Mouse (Mus musculus) CH12.LX (cell line): Measurements from ENCODE around the gene Eml2. TPM values are rescaled to one million over a fixed set of nuclear protein-coding genes. Genes with fewer than 3 reads are reported as not detected.

ENCODE experiments used
- DNase-seq: peaks from one replicate; pipeline ENCODE4 v3.0.0-alpha.2; 2013; ENCODE audit errors: extremely low read depth
- H3K27ac ChIP-seq: 2 replicates; pipeline ENCODE4 v1.5.1; 2012; ENCODE audit warnings: low read depth, mild to moderate bottlenecking, control low read depth, moderate library complexity; ENCODE audit not compliant: insufficient read depth
- H3K27me3 ChIP-seq: replicated peaks from 2 replicates; pipeline ENCODE3; 2012; ENCODE audit warnings: inconsistent platforms
- H3K36me3 ChIP-seq, 2 experiments: replicated peaks in 1 of 2; 2 replicates each; pipeline versions ENCODE3 to v1.6.1; 2012; ENCODE audit warnings: inconsistent platforms in 1 of 2, low read length in 1 of 2, mild to moderate bottlenecking in 1 of 2, mixed read lengths in 1 of 2, moderate library complexity in 1 of 2; ENCODE audit not compliant: control insufficient read depth in 1 of 2, insufficient read depth in 1 of 2
- H3K4me1 ChIP-seq, 2 experiments: 2 replicates each; pipeline ENCODE4 v1.6.1; 2012; ENCODE audit warnings: inconsistent platforms in 1 of 2, moderate library complexity in 1 of 2; ENCODE audit not compliant: insufficient read depth in 2 of 2, control insufficient read depth in 1 of 2
- H3K4me2 ChIP-seq: 2 replicates; pipeline ENCODE4 v1.6.1; 2012; ENCODE audit warnings: low read depth, mild to moderate bottlenecking, control low read depth; ENCODE audit not compliant: poor library complexity, insufficient read depth, severe bottlenecking
- H3K4me3 ChIP-seq, 3 experiments: fragments of 150-350 bp in 1 of 3; sonication (generic) in 1 of 3; replicated peaks in 1 of 3; 2 replicates each; pipeline versions ENCODE3 to v1.5.1; 2011 to 2012; ENCODE audit warnings: low read depth in 2 of 3, low read length in 2 of 3, mild to moderate bottlenecking in 2 of 3, moderate library complexity in 2 of 3, control low read depth in 1 of 3, improper control_type of control experiment in 1 of 3, inconsistent platforms in 1 of 3, mixed read lengths in 1 of 3; ENCODE audit not compliant: poor library complexity in 1 of 3
- H3K79me2 ChIP-seq: replicated peaks from 2 replicates; pipeline ENCODE4 v1.6.1; 2012; ENCODE audit warnings: mild to moderate bottlenecking, moderate library complexity; ENCODE audit not compliant: control insufficient read depth, poor library complexity, insufficient read depth, severe bottlenecking; ENCODE audit errors: extremely low read depth
- H3K9ac ChIP-seq: 2 replicates; pipeline ENCODE4 v1.6.1; 2012; ENCODE audit warnings: low read depth, mild to moderate bottlenecking, control low read depth, moderate library complexity; ENCODE audit not compliant: insufficient read depth
- H3K9me3 ChIP-seq: replicated peaks from 2 replicates; pipeline ENCODE3; 2012; ENCODE audit warnings: low read length, inconsistent platforms, mixed read lengths
- BHLHE40 ChIP-seq: IDR thresholded peaks from 2 replicates; pipeline ENCODE4 v1.6.1; 2011; ENCODE audit warnings: mild to moderate bottlenecking, low read depth, low read length, improper control_type of control experiment
- CHD1 ChIP-seq: IDR thresholded peaks from 2 replicates; pipeline ENCODE4 v1.6.1; 2012; ENCODE audit warnings: low read depth, low read length, improper control_type of control experiment, inconsistent platforms
- CTCF ChIP-seq, 2 experiments: IDR thresholded peaks in 1 of 2; conservative IDR thresholded peaks in 1 of 2; 2 replicates each; pipeline ENCODE4 v1.5.1; 2011 to 2012; ENCODE audit warnings: low read depth in 2 of 2, low read length in 2 of 2, improper control_type of control experiment in 1 of 2, inconsistent platforms in 1 of 2, mild to moderate bottlenecking in 1 of 2, moderate library complexity in 1 of 2
- E2F4 ChIP-seq: IDR thresholded peaks from 2 replicates; pipeline ENCODE4 v1.6.1; 2011; ENCODE audit warnings: low read depth, low read length, improper control_type of control experiment; ENCODE audit not compliant: insufficient replicate concordance
- EP300 ChIP-seq: IDR thresholded peaks from 2 replicates; pipeline ENCODE4 v1.6.1; 2011; ENCODE audit warnings: low read length, improper control_type of control experiment
- GABPA ChIP-seq: IDR thresholded peaks from 2 replicates; pipeline ENCODE4 v1.6.1; 2012; ENCODE audit warnings: low read depth, low read length, improper control_type of control experiment, inconsistent platforms; ENCODE audit not compliant: insufficient replicate concordance
- IRF4 ChIP-seq: IDR thresholded peaks from 2 replicates; pipeline ENCODE4 v1.6.1; 2014; ENCODE audit warnings: low read depth, mild to moderate bottlenecking, inconsistent platforms, low read length, improper control_type of control experiment
- JUN ChIP-seq: IDR thresholded peaks from 2 replicates; pipeline ENCODE4 v1.6.1; 2011; ENCODE audit warnings: low read depth, mild to moderate bottlenecking, low read length, improper control_type of control experiment, moderate library complexity; ENCODE audit not compliant: insufficient read depth
- MAFK ChIP-seq: IDR thresholded peaks from 2 replicates; pipeline ENCODE4 v1.6.1; 2011; ENCODE audit warnings: low read length, improper control_type of control experiment; ENCODE audit not compliant: insufficient replicate concordance
- MAX ChIP-seq: IDR thresholded peaks from 2 replicates; pipeline ENCODE4 v1.6.1; 2011; ENCODE audit warnings: low read length, improper control_type of control experiment
- MAZ ChIP-seq: IDR thresholded peaks from 2 replicates; pipeline ENCODE4 v1.6.1; 2012; ENCODE audit warnings: low read depth, mild to moderate bottlenecking, inconsistent platforms, low read length, improper control_type of control experiment, moderate library complexity
- MXI1 ChIP-seq: IDR thresholded peaks from 2 replicates; pipeline ENCODE4 v1.6.1; 2011; ENCODE audit warnings: mild to moderate bottlenecking, low read depth, low read length, improper control_type of control experiment
- MYC ChIP-seq: IDR thresholded peaks from 2 replicates; pipeline ENCODE4 v1.6.1; 2011; ENCODE audit warnings: low read depth, mild to moderate bottlenecking, improper control_type of control experiment, low read length
- NELFE ChIP-seq: IDR thresholded peaks from 2 replicates; pipeline ENCODE4 v1.6.1; 2011; ENCODE audit warnings: low read depth, low read length, improper control_type of control experiment
- NRF1 ChIP-seq: IDR thresholded peaks from 2 replicates; pipeline ENCODE4 v1.6.1; 2014; ENCODE audit warnings: low read depth, mild to moderate bottlenecking, inconsistent platforms, low read length, improper control_type of control experiment, moderate library complexity
- POLR2AphosphoS2 ChIP-seq: IDR thresholded peaks from 2 replicates; pipeline ENCODE4 v1.6.1; 2011; ENCODE audit warnings: low read depth, low read length, improper control_type of control experiment
- RAD21 ChIP-seq: IDR thresholded peaks from 2 replicates; pipeline ENCODE4 v1.6.1; 2011; ENCODE audit warnings: low read depth, mild to moderate bottlenecking, low read length, improper control_type of control experiment, moderate library complexity
- RCOR1 ChIP-seq: conservative IDR thresholded peaks from 2 replicates; pipeline ENCODE4 v1.6.1; 2012; ENCODE audit warnings: low read depth, mild to moderate bottlenecking, inconsistent platforms, low read length, improper control_type of control experiment
- SIN3A ChIP-seq: IDR thresholded peaks from 2 replicates; pipeline ENCODE4 v1.6.1; 2012; ENCODE audit warnings: low read length, improper control_type of control experiment, inconsistent platforms
- UBTF ChIP-seq: IDR thresholded peaks from 2 replicates; pipeline ENCODE4 v1.6.1; 2012; ENCODE audit warnings: low read depth, mild to moderate bottlenecking, inconsistent platforms, low read length, improper control_type of control experiment, moderate library complexity
- USF1 ChIP-seq: IDR thresholded peaks from 2 replicates; pipeline ENCODE4 v1.6.1; 2014; ENCODE audit warnings: low read depth, mild to moderate bottlenecking, inconsistent platforms, low read length, improper control_type of control experiment
- USF2 ChIP-seq: conservative IDR thresholded peaks from 2 replicates; pipeline ENCODE4 v1.6.1; 2011; ENCODE audit warnings: low read depth, low read length, improper control_type of control experiment
- ZC3H11A ChIP-seq: IDR thresholded peaks from 2 replicates; pipeline ENCODE4 v1.6.1; 2012; ENCODE audit warnings: low read depth, mild to moderate bottlenecking, inconsistent platforms, low read length, improper control_type of control experiment
- ZKSCAN1 ChIP-seq: IDR thresholded peaks from 2 replicates; pipeline ENCODE4 v1.6.1; 2012; ENCODE audit warnings: low read depth, inconsistent platforms, low read length, improper control_type of control experiment, borderline replicate concordance
- ZMIZ1 ChIP-seq: IDR thresholded peaks from 2 replicates; pipeline ENCODE4 v1.6.1; 2012; ENCODE audit warnings: low read depth, mild to moderate bottlenecking, inconsistent platforms, low read length, improper control_type of control experiment
- ZNF384 ChIP-seq: IDR thresholded peaks from 2 replicates; pipeline ENCODE4 v1.6.1; 2012; ENCODE audit warnings: low read depth, low read length, improper control_type of control experiment, inconsistent platforms
- dilution Hi-C: fragments of 300-500 bp; cut with MboI; formaldehyde crosslinking; loops from 2 replicates; pipeline ENCODE4 v1.14.3; 2020; ENCODE audit warnings: low sequenced_read_pairs; ENCODE audit not compliant: extremely low pct_unique_long_range_greater_than_20kb, extremely low pct_ligation_motif_present
- in situ Hi-C: fragments of 300-500 bp; cut with MboI; formaldehyde crosslinking; loops from 3 replicates; pipeline ENCODE4 v1.14.3; 2019; ENCODE audit warnings: low sequenced_read_pairs, low pct_ligation_motif_present, low pct_unique_long_range_greater_than_20kb, mixed read lengths
- polyA plus RNA-seq: library from polyadenylated mRNA; unstranded; fragments of >175 nt; gene quantifications from 2 replicates; pipeline ENCODE4 v1.2.1, GENCODE M21; 2012; ENCODE audit warnings: low read depth; ENCODE audit not compliant: insufficient read length
- total RNA-seq, 2 experiments: library from RNA; depleted of rRNA; stranded (reverse); fragments of 300-350 nt in 1 of 2; fragments of >200 nt in 1 of 2; gene quantifications; 2 replicates each; pipeline ENCODE4 v1.2.3; 2012 to 2014

The Eml2 gene
- total and polyA plus RNA-seq, 3 experiments: 12.3 to 52.4 (median 29.1) TPM

GRCm38 (mm10) chr7:19179173-19179572, 3.0 kb downstream of the Eml2 start (continued):
- TF ChIP-seq USF1: no peak
- 0 out of 2 replicates have a peak, but pooled peaks have one; percentile 0 for TF ChIP-seq RCOR1
- TF ChIP-seq MXI1: peak; percentile 82
- peak; percentile 38 for TF ChIP-seq SIN3A
- TF ChIP-seq CHD1: no peak
- peak; percentile 63 for TF ChIP-seq RAD21
- TF ChIP-seq EP300: no peak
- TF ChIP-seq MAFK: no peak
- peak; percentile 74; the same call in 1 of the 2 replicates for TF ChIP-seq NELFE
- 0 out of 2 replicates have a peak, but pooled peaks have one; percentile 11 for TF ChIP-seq MAZ
- TF ChIP-seq ZC3H11A: no peak
- no peak for TF ChIP-seq JUN
- no peak for TF ChIP-seq USF2
- no peak for TF ChIP-seq ZNF384
- TF ChIP-seq IRF4: 0 out of 2 replicates have a peak, but pooled peaks have one; percentile 18
- no peak for TF ChIP-seq ZKSCAN1
- TF ChIP-seq GABPA: no peak
- TF ChIP-seq, all 38 proteins: peak for 17

- no peaks in the 10 kb centered on the region for H3K9me3 ChIP-seq
- dilution Hi-C loops (no loop called here), in situ Hi-C loops (loop anchor here (5.0 kb wide), 1 partner anchor 102 kb away; the partner anchor contains the start of genes Ppm1n and Rtn2)
- no peak overlapping the region for H3K27ac ChIP-seq
- TF ChIP-seq NELFE (no peak), USF2 (no peak), MAX (no peak), MYC (no peak), NRF1 (no peak), EP300 (no peak), RAD21 (no peak), CTCF (conservative IDR thresholded peaks at IDR 0.05 in 1 of 2, IDR thresholded peaks at IDR 0.05 in 1 of 2; ENCODE audit: low read depth in 2 of 2, low read length in 2 of 2) (no peak), SIN3A (no peak), MXI1 (no peak), MAFK (no peak), ZMIZ1 (no peak), UBTF (no peak), BHLHE40 (no peak), POLR2AphosphoS2 (no peak), E2F4 (no peak)
- H3K9ac ChIP-seq: no peak overlapping the region; the same call in 1 of the 2 replicates
- H3K4me3 ChIP-seq: peak overlapping the region in 2 of 3 experiments; percentile 41 to 62
- peaks cover 16 to 26% of the 10 kb centered on the region in 2 experiments for H3K36me3 ChIP-seq
- DNase-seq: peak; percentile 58
- H3K4me1 ChIP-seq: peaks cover 16 to 49% of the 10 kb centered on the region in 2 experiments
- peak overlapping the region; percentile 76 for H3K4me2 ChIP-seq
- H3K79me2 ChIP-seq: no peaks in the 10 kb centered on the region
- peaks cover 12% of the 10 kb centered on the region for H3K27me3 ChIP-seq
Observed at GRCm38 (mm10) chr7:19179936-19180335, 3.7 kb downstream of the Eml2 start.
